Mouse (Mus musculus): ENCODE results near the gene Cdc42se2.
A peak's percentile ranks its signal among the peaks of the same experiment; 100 is the strongest.

DNA sequence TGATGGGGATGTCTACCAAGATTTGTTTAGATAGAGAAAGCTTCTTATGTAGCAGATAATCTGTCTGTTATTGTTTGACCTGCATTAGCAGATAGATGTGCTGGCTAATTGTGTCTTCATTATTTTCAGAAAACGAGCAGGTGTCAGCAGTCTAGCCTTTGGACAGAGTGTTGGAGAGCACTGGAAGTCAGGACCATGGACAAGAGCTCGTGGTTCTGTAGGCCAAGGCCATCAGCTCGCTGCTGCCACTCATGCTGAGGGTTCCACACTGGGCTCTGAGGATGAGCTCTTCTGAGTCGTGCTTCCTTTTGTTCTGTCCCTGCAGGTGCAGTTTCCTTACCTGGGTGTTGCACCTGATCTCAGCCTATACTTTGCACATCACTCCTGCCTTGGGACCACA is 91.5 kb downstream of the Cdc42se2 start:
- no peak for TF ChIP-seq ZC3H11A (IDR thresholded peaks at IDR 0.05; ENCODE audit: borderline replicate concordance, low read depth, low read length)
- TF ChIP-seq ZNF384 (IDR thresholded peaks at IDR 0.05; ENCODE audit: low read depth, low read length): no peak
- TF ChIP-seq MAFK (IDR thresholded peaks at IDR 0.05; ENCODE audit: insufficient read depth, low read depth, low read length): 0 out of 2 replicates have a peak, but pooled peaks have one; percentile 29

Data from ES-E14 (cell line).